Mouse (Mus musculus): ENCODE measurements around the gene Exosc9. TPM values are rescaled to one million over a fixed set of nuclear protein-coding genes. Genes with fewer than 3 reads are reported as not detected.
A peak's percentile ranks its signal among the peaks of the same experiment; 100 is the strongest.

Gene Exosc9
- polyA plus RNA-seq, 1 experiment from 2014 or later = 73.4 TPM

GRCm38 (mm10) chr3:36541399-36541798, 11.0 kb upstream of the Exosc9 start:
- no peak for ATAC-seq
- whole genome bisulfite sequencing = 93% methylated on average over 2 of the region's 2 CpGs
- no peaks in the 10 kb centered on the region for H3K36me3 ChIP-seq (ENCODE audit: control insufficient read depth, insufficient read depth, low read length)
- H3K4me2 ChIP-seq (ENCODE audit: low read length) = no peak overlapping the region
- H3K27me3 ChIP-seq (replicated peaks; ENCODE audit: control insufficient read depth, insufficient read depth, low read length) = no peaks in the 10 kb centered on the region
- H3K4me1 ChIP-seq (ENCODE audit: control insufficient read depth, insufficient read depth, low read depth, low read length) = no peaks in the 10 kb centered on the region
- H3K9ac ChIP-seq (ENCODE audit: low read depth, low read length) = no peak overlapping the region
- H3K4me3 ChIP-seq (ENCODE audit: low read length) = no peak overlapping the region
- H3K27ac ChIP-seq (ENCODE audit: low read depth, low read length) = no peak overlapping the region
- H3K9me3 ChIP-seq (ENCODE audit: control insufficient read depth, low read length) = no peaks in the 10 kb centered on the region

DNA sequence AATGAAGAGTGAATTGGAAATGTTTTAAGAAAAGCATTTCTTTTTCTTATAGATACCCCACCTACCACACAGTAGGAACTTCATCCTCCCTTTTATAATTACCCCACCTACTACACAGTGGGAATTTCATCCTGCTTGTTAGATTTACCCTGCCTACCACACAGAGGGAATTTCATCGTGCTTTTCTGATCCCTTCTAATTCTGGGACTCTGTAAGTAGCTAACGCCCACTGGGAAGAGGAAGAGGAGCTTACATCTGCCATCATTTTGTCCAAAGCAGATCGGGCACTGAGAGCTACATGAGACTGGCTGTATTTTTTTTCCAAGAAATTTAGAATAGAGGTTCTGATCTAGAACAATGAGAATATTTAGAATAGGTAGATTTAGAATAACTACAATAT, 7.4 kb upstream of the Exosc9 start:
- Histone ChIP-seq H3K27ac (ENCODE audit: low read depth, low read length) (no peak overlapping the region), H3K4me1 (ENCODE audit: control insufficient read depth, insufficient read depth, low read depth, low read length) (no peaks in the 10 kb centered on the region), H3K9me3 (ENCODE audit: control insufficient read depth, low read length) (no peaks in the 10 kb centered on the region), H3K4me3 (ENCODE audit: low read length) (no peak overlapping the region), H3K27me3 (replicated peaks; ENCODE audit: control insufficient read depth, insufficient read depth, low read length) (no peaks in the 10 kb centered on the region), H3K4me2 (ENCODE audit: low read length) (no peak overlapping the region), H3K36me3 (ENCODE audit: control insufficient read depth, insufficient read depth, low read length) (no peaks in the 10 kb centered on the region), H3K9ac (ENCODE audit: low read depth, low read length) (no peak overlapping the region)
- ATAC-seq = no peak
- 79% methylated on average over 3 of the region's 3 CpGs for WGBS

- peaks cover 14% of the 10 kb centered on the region for H3K36me3 ChIP-seq (ENCODE audit: control insufficient read depth, insufficient read depth, low read length)
- H3K9ac ChIP-seq (ENCODE audit: low read depth, low read length) = peak overlapping the region; percentile 74
- no peaks in the 10 kb centered on the region for H3K9me3 ChIP-seq (ENCODE audit: control insufficient read depth, low read length)
- H3K27ac ChIP-seq (ENCODE audit: low read depth, low read length) = no peak overlapping the region
- peak overlapping the region; percentile 68 for H3K4me3 ChIP-seq (ENCODE audit: low read length)
- H3K27me3 ChIP-seq (replicated peaks; ENCODE audit: control insufficient read depth, insufficient read depth, low read length) = no peaks in the 10 kb centered on the region
- H3K4me2 ChIP-seq (ENCODE audit: low read length) = peak overlapping the region; percentile 89
- WGBS = 3% methylated on average over 9 of the region's 9 CpGs
- ATAC-seq = peak; percentile 12
- H3K4me1 ChIP-seq (ENCODE audit: control insufficient read depth, insufficient read depth, low read depth, low read length) = peaks cover 12% of the 10 kb centered on the region
Observed at GRCm38 (mm10) chr3:36551343-36551742, 1.1 kb upstream of the Exosc9 start.

- Histone ChIP-seq H3K27ac (ENCODE audit: low read depth, low read length) (peak overlapping the region; percentile 79), H3K4me3 (ENCODE audit: low read length) (peak overlapping the region; percentile 68), H3K9ac (ENCODE audit: low read depth, low read length) (peak overlapping the region; percentile 74), H3K9me3 (ENCODE audit: control insufficient read depth, low read length) (no peaks in the 10 kb centered on the region), H3K4me1 (ENCODE audit: control insufficient read depth, insufficient read depth, low read depth, low read length) (peaks cover 12% of the 10 kb centered on the region), H3K27me3 (replicated peaks; ENCODE audit: control insufficient read depth, insufficient read depth, low read length) (no peaks in the 10 kb centered on the region), H3K4me2 (ENCODE audit: low read length) (peak overlapping the region; percentile 89), H3K36me3 (ENCODE audit: control insufficient read depth, insufficient read depth, low read length) (peaks cover 15% of the 10 kb centered on the region)
- peak; percentile 85; the same call in 1 of the 2 replicates for ATAC-seq
- WGBS = 10% methylated on average over 12 of the region's 12 CpGs
Observed at GRCm38 (mm10) chr3:36551851-36552384, 488 bp upstream of the Exosc9 start.

- peaks cover 35% of the 10 kb centered on the region for H3K36me3 ChIP-seq (ENCODE audit: control insufficient read depth, insufficient read depth, low read length)
- ATAC-seq = no peak
- no peak overlapping the region for H3K9ac ChIP-seq (ENCODE audit: low read depth, low read length)
- no peak overlapping the region for H3K27ac ChIP-seq (ENCODE audit: low read depth, low read length)
- no peaks in the 10 kb centered on the region for H3K27me3 ChIP-seq (replicated peaks; ENCODE audit: control insufficient read depth, insufficient read depth, low read length)
- H3K4me1 ChIP-seq (ENCODE audit: control insufficient read depth, insufficient read depth, low read depth, low read length) = peaks cover 5% of the 10 kb centered on the region; the same call in 1 of the 2 replicates
- WGBS = 96% methylated on average over 1 of the region's 1 CpGs
- H3K9me3 ChIP-seq (ENCODE audit: control insufficient read depth, low read length) = no peaks in the 10 kb centered on the region
- no peak overlapping the region for H3K4me2 ChIP-seq (ENCODE audit: low read length)
- no peak overlapping the region for H3K4me3 ChIP-seq (ENCODE audit: low read length)
Observed at GRCm38 (mm10) chr3:36557601-36558000, 5.2 kb downstream of the Exosc9 start.

DNA sequence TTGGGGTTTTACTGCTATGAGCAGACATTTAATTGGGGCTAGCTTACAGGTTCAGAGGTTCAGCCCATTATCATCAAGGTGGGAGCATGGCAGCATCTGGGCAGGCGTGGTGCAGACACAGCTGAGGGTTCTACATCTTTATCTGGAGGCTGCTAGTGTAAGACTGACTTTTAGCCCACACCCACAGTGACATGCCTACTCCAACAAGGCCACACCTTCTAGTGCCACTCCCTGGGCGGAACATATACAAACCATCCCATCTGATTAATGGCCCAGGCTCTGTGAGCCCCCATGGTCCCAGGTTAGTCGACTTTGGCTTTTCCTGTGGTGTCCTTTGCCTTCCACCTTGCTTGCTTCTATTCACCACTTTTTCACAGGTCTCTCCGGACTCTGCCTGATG, 7.2 kb downstream of the Exosc9 start:
- no peak overlapping the region for H3K9ac ChIP-seq (ENCODE audit: low read depth, low read length)
- H3K36me3 ChIP-seq (ENCODE audit: control insufficient read depth, insufficient read depth, low read length) = peaks cover 43% of the 10 kb centered on the region
- H3K9me3 ChIP-seq (ENCODE audit: control insufficient read depth, low read length) = no peaks in the 10 kb centered on the region
- no peak overlapping the region for H3K4me3 ChIP-seq (ENCODE audit: low read length)
- H3K4me2 ChIP-seq (ENCODE audit: low read length) = no peak overlapping the region
- H3K4me1 ChIP-seq (ENCODE audit: control insufficient read depth, insufficient read depth, low read depth, low read length) = no peaks in the 10 kb centered on the region
- H3K27me3 ChIP-seq (replicated peaks; ENCODE audit: control insufficient read depth, insufficient read depth, low read length) = no peaks in the 10 kb centered on the region
- ATAC-seq = no peak
- WGBS = 85% methylated on average over 4 of the region's 4 CpGs
- H3K27ac ChIP-seq (ENCODE audit: low read depth, low read length) = no peak overlapping the region

GRCm38 (mm10) chr3:36563666-36564065, 11.3 kb downstream of the Exosc9 start:
- no peak overlapping the region for H3K4me2 ChIP-seq (ENCODE audit: low read length)
- no peaks in the 10 kb centered on the region for H3K9me3 ChIP-seq (ENCODE audit: control insufficient read depth, low read length)
- H3K4me1 ChIP-seq (ENCODE audit: control insufficient read depth, insufficient read depth, low read depth, low read length) = no peaks in the 10 kb centered on the region
- no peak overlapping the region for H3K27ac ChIP-seq (ENCODE audit: low read depth, low read length)
- H3K27me3 ChIP-seq (replicated peaks; ENCODE audit: control insufficient read depth, insufficient read depth, low read length) = no peaks in the 10 kb centered on the region
- no peak overlapping the region for H3K9ac ChIP-seq (ENCODE audit: low read depth, low read length)
- no peak overlapping the region for H3K4me3 ChIP-seq (ENCODE audit: low read length)
- peaks cover 39% of the 10 kb centered on the region for H3K36me3 ChIP-seq (ENCODE audit: control insufficient read depth, insufficient read depth, low read length)
- ATAC-seq = no peak
- WGBS = 99% methylated on average over 3 of the region's 3 CpGs

DNA sequence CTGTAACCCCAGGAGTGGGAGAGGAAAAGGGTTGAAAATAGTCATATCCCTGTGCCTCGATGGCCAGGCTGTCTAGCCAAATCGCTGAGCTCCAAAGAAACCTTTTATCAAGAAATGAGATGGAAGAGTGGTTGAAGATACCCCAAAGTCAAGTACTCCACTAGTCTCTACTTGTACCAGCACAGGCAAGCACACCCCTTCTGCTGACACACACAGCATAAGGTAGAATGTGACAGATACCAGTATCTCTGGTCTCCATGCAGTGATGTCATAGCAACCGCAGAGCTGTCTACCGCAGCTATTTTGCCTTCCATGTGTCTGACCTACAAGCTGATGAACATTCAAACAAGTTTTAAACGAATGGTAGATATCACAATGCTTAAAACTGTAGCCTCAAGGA, 17.4 kb downstream of the Exosc9 start:
- Histone ChIP-seq H3K4me3 (ENCODE audit: low read length) (no peak overlapping the region), H3K4me2 (ENCODE audit: low read length) (peak overlapping the region; percentile 100; the same call in 1 of the 2 replicates), H3K36me3 (ENCODE audit: control insufficient read depth, insufficient read depth, low read length) (peaks cover 19% of the 10 kb centered on the region), H3K27me3 (replicated peaks; ENCODE audit: control insufficient read depth, insufficient read depth, low read length) (no peaks in the 10 kb centered on the region), H3K9ac (ENCODE audit: low read depth, low read length) (no peak overlapping the region), H3K9me3 (ENCODE audit: control insufficient read depth, low read length) (no peaks in the 10 kb centered on the region), H3K4me1 (ENCODE audit: control insufficient read depth, insufficient read depth, low read depth, low read length) (peaks cover 6% of the 10 kb centered on the region), H3K27ac (ENCODE audit: low read depth, low read length) (no peak overlapping the region)
- WGBS = 85% methylated on average over 5 of the region's 5 CpGs
- ATAC-seq = no peak

GRCm38 (mm10) chr3:36571361-36571826, 19.0 kb downstream of the Exosc9 start:
- H3K27ac ChIP-seq (ENCODE audit: low read depth, low read length) = no peak overlapping the region
- H3K9me3 ChIP-seq (ENCODE audit: control insufficient read depth, low read length) = no peaks in the 10 kb centered on the region
- no peaks in the 10 kb centered on the region for H3K27me3 ChIP-seq (replicated peaks; ENCODE audit: control insufficient read depth, insufficient read depth, low read length)
- under 1% methylated on average over 40 of the region's 46 CpGs for WGBS
- H3K4me3 ChIP-seq (ENCODE audit: low read length) = peak overlapping the region; percentile 77
- peaks cover 6% of the 10 kb centered on the region for H3K4me1 ChIP-seq (ENCODE audit: control insufficient read depth, insufficient read depth, low read depth, low read length)
- H3K4me2 ChIP-seq (ENCODE audit: low read length) = peak overlapping the region; percentile 100
- H3K9ac ChIP-seq (ENCODE audit: low read depth, low read length) = peak overlapping the region; percentile 65
- peaks cover 12% of the 10 kb centered on the region for H3K36me3 ChIP-seq (ENCODE audit: control insufficient read depth, insufficient read depth, low read length)
- no peak; the same call in 1 of the 2 replicates for ATAC-seq

Data from hindbrain, embryonic 16.5 days (tissue).